Mouse (Mus musculus) bone marrow, adult 2 months (tissue): ENCODE measurements around the gene Epn2.

Source experiments
- CTCF ChIP-seq: fragments of 200-500 bp; IDR thresholded peaks from 2 replicates; pipeline ENCODE4 v1.5.1; 2011; ENCODE audit warnings: low read length, control low read depth; ENCODE audit not compliant: control insufficient read depth, insufficient read depth
- POLR2A ChIP-seq: fragments of 200-500 bp; IDR thresholded peaks from 2 replicates; pipeline ENCODE4 v1.6.1; 2011; ENCODE audit warnings: low read depth, mild to moderate bottlenecking, control low read depth, low read length, borderline replicate concordance; ENCODE audit not compliant: control insufficient read depth

GRCm38 (mm10) chr11:61614401-61614800 lies 34.9 kb upstream of the Epn2 start:
- TF ChIP-seq POLR2A (no peak), CTCF (no peak)
